Mouse (Mus musculus): Measurements from ENCODE around the gene Phactr1. TPM values are rescaled to one million over a fixed set of nuclear protein-coding genes. Genes with fewer than 3 reads are reported as not detected.

Phactr1 gene
- polyA plus RNA-seq, 1 experiment from 2014 or later, result 18.7 TPM

DNA sequence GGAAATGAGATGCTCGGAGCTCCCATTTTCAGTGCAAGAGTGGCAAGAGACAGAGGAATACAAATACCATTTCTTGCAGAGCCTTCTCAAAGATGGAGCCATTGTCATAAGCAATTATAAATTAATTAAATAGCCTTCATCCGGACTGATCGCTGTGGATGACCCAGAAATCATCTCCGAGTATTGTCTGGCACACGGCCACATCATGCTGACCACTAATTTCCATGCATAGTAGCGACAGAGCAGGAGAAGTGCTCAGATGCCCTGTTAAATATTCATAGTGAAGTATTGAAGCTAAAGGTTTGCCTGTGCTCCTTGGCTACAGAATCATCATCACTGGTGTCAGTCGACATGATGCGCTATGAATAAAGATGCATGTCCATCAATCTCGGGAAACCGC is 213.6 kb downstream of the Phactr1 start:
- Histone ChIP-seq H3K27ac (ENCODE audit: low read depth, low read length) (no peak overlapping the region), H3K9ac (ENCODE audit: low read depth, low read length) (no peak overlapping the region), H3K27me3 (ENCODE audit: control insufficient read depth, insufficient read depth, low read length) (no peaks in the 10 kb centered on the region), H3K36me3 (ENCODE audit: control insufficient read depth, insufficient read depth, low read length) (no peaks in the 10 kb centered on the region), H3K4me3 (ENCODE audit: low read depth, low read length) (no peak overlapping the region), H3K9me3 (ENCODE audit: control insufficient read depth, low read length) (no peaks in the 10 kb centered on the region), H3K4me1 (replicated peaks; ENCODE audit: control insufficient read depth, insufficient read depth, low read length) (no peaks in the 10 kb centered on the region), H3K4me2 (replicated peaks; ENCODE audit: low read depth, low read length) (no peak overlapping the region)
- 93% methylated on average over 10 of the region's 10 CpGs for WGBS
- no peak for DNase-seq (ENCODE audit: low spot score)
- ATAC-seq (ENCODE audit: low FRiP score), result no peak

GRCm38 (mm10) chr13:42894598-42894997 is 214.2 kb downstream of the Phactr1 start:
- ATAC-seq (ENCODE audit: low FRiP score), result no peak
- no peaks in the 10 kb centered on the region for H3K36me3 ChIP-seq (ENCODE audit: control insufficient read depth, insufficient read depth, low read length)
- no peak overlapping the region for H3K27ac ChIP-seq (ENCODE audit: low read depth, low read length)
- no peaks in the 10 kb centered on the region for H3K27me3 ChIP-seq (ENCODE audit: control insufficient read depth, insufficient read depth, low read length)
- H3K9ac ChIP-seq (ENCODE audit: low read depth, low read length), result no peak overlapping the region
- no peak for DNase-seq (ENCODE audit: low spot score)
- no peak overlapping the region for H3K4me2 ChIP-seq (replicated peaks; ENCODE audit: low read depth, low read length)
- H3K4me1 ChIP-seq (replicated peaks; ENCODE audit: control insufficient read depth, insufficient read depth, low read length), result no peaks in the 10 kb centered on the region
- H3K9me3 ChIP-seq (ENCODE audit: control insufficient read depth, low read length), result no peaks in the 10 kb centered on the region
- H3K4me3 ChIP-seq (ENCODE audit: low read depth, low read length), result no peak overlapping the region
- 93% methylated on average over 12 of the region's 12 CpGs for WGBS

GRCm38 (mm10) chr13:42895980-42896379 is 215.6 kb downstream of the Phactr1 start:
- Histone ChIP-seq H3K4me3 (ENCODE audit: low read depth, low read length) (no peak overlapping the region), H3K4me2 (replicated peaks; ENCODE audit: low read depth, low read length) (no peak overlapping the region), H3K36me3 (ENCODE audit: control insufficient read depth, insufficient read depth, low read length) (no peaks in the 10 kb centered on the region), H3K27ac (ENCODE audit: low read depth, low read length) (no peak overlapping the region), H3K9ac (ENCODE audit: low read depth, low read length) (no peak overlapping the region), H3K9me3 (ENCODE audit: control insufficient read depth, low read length) (no peaks in the 10 kb centered on the region), H3K27me3 (ENCODE audit: control insufficient read depth, insufficient read depth, low read length) (no peaks in the 10 kb centered on the region), H3K4me1 (replicated peaks; ENCODE audit: control insufficient read depth, insufficient read depth, low read length) (no peaks in the 10 kb centered on the region)
- ATAC-seq (ENCODE audit: low FRiP score), result no peak
- WGBS, result 74% methylated on average over 3 of the region's 3 CpGs
- no peak for DNase-seq (ENCODE audit: low spot score)

GRCm38 (mm10) chr13:42899611-42900010 is 219.2 kb downstream of the Phactr1 start:
- DNase-seq (ENCODE audit: low spot score) (no peak), ATAC-seq (ENCODE audit: low FRiP score) (no peak)
- Histone ChIP-seq H3K4me2 (replicated peaks; ENCODE audit: low read depth, low read length) (no peak overlapping the region), H3K36me3 (ENCODE audit: control insufficient read depth, insufficient read depth, low read length) (no peaks in the 10 kb centered on the region), H3K27me3 (ENCODE audit: control insufficient read depth, insufficient read depth, low read length) (no peaks in the 10 kb centered on the region), H3K27ac (ENCODE audit: low read depth, low read length) (no peak overlapping the region), H3K4me3 (ENCODE audit: low read depth, low read length) (no peak overlapping the region), H3K9me3 (ENCODE audit: control insufficient read depth, low read length) (no peaks in the 10 kb centered on the region), H3K4me1 (replicated peaks; ENCODE audit: control insufficient read depth, insufficient read depth, low read length) (no peaks in the 10 kb centered on the region), H3K9ac (ENCODE audit: low read depth, low read length) (no peak overlapping the region)
- WGBS, result 70% methylated on average over 3 of the region's 3 CpGs

GRCm38 (mm10) chr13:42901837-42902236 is 221.4 kb downstream of the Phactr1 start:
- 92% methylated on average over 2 of the region's 2 CpGs for WGBS
- DNase-seq (ENCODE audit: low spot score) (no peak), ATAC-seq (ENCODE audit: low FRiP score) (no peak)
- no peaks in the 10 kb centered on the region for H3K27me3 ChIP-seq (ENCODE audit: control insufficient read depth, insufficient read depth, low read length)
- no peaks in the 10 kb centered on the region for H3K36me3 ChIP-seq (ENCODE audit: control insufficient read depth, insufficient read depth, low read length)
- H3K4me3 ChIP-seq (ENCODE audit: low read depth, low read length), result no peak overlapping the region
- no peaks in the 10 kb centered on the region for H3K4me1 ChIP-seq (replicated peaks; ENCODE audit: control insufficient read depth, insufficient read depth, low read length)
- no peak overlapping the region for H3K9ac ChIP-seq (ENCODE audit: low read depth, low read length)
- no peak overlapping the region for H3K4me2 ChIP-seq (replicated peaks; ENCODE audit: low read depth, low read length)
- H3K27ac ChIP-seq (ENCODE audit: low read depth, low read length), result no peak overlapping the region
- H3K9me3 ChIP-seq (ENCODE audit: control insufficient read depth, low read length), result no peaks in the 10 kb centered on the region

DNA sequence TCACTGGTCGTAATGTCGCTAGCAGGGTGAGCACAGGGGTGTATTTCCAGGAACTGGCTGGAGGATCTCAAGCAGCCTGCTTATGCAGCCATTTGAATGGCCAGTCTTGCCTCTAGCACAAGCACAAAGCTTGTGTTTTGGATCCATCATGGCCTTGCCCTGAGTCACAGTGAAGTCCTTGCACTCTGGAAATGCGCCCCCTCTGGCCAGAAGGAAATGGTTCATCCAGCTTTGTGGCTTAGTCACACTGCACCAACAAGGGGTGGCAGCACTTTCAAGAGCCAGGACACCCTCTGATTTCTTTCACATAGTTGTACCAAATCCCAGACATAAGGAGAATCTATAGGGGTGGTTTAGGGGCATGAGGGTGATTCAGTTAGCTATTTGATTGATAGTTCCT is 222.4 kb downstream of the Phactr1 start:
- H3K4me1 ChIP-seq (replicated peaks; ENCODE audit: control insufficient read depth, insufficient read depth, low read length), result no peaks in the 10 kb centered on the region
- H3K4me2 ChIP-seq (replicated peaks; ENCODE audit: low read depth, low read length), result no peak overlapping the region
- 97% methylated on average over 3 of the region's 3 CpGs for WGBS
- no peaks in the 10 kb centered on the region for H3K36me3 ChIP-seq (ENCODE audit: control insufficient read depth, insufficient read depth, low read length)
- DNase-seq (ENCODE audit: low spot score) (peak; percentile 5), ATAC-seq (ENCODE audit: low FRiP score) (no peak)
- H3K27me3 ChIP-seq (ENCODE audit: control insufficient read depth, insufficient read depth, low read length), result no peaks in the 10 kb centered on the region
- H3K4me3 ChIP-seq (ENCODE audit: low read depth, low read length), result no peak overlapping the region
- no peak overlapping the region for H3K9ac ChIP-seq (ENCODE audit: low read depth, low read length)
- no peaks in the 10 kb centered on the region for H3K9me3 ChIP-seq (ENCODE audit: control insufficient read depth, low read length)
- H3K27ac ChIP-seq (ENCODE audit: low read depth, low read length), result no peak overlapping the region

GRCm38 (mm10) chr13:42905818-42906217 is 225.4 kb downstream of the Phactr1 start:
- no peak overlapping the region for H3K9ac ChIP-seq (ENCODE audit: low read depth, low read length)
- 82% methylated on average over 4 of the region's 4 CpGs for WGBS
- H3K9me3 ChIP-seq (ENCODE audit: control insufficient read depth, low read length), result no peaks in the 10 kb centered on the region
- no peaks in the 10 kb centered on the region for H3K36me3 ChIP-seq (ENCODE audit: control insufficient read depth, insufficient read depth, low read length)
- H3K4me3 ChIP-seq (ENCODE audit: low read depth, low read length), result no peak overlapping the region
- ATAC-seq (ENCODE audit: low FRiP score) (no peak), DNase-seq (ENCODE audit: low spot score) (no peak)
- H3K4me2 ChIP-seq (replicated peaks; ENCODE audit: low read depth, low read length), result no peak overlapping the region
- H3K27me3 ChIP-seq (ENCODE audit: control insufficient read depth, insufficient read depth, low read length), result no peaks in the 10 kb centered on the region
- no peaks in the 10 kb centered on the region for H3K4me1 ChIP-seq (replicated peaks; ENCODE audit: control insufficient read depth, insufficient read depth, low read length)
- no peak overlapping the region for H3K27ac ChIP-seq (ENCODE audit: low read depth, low read length)

DNA sequence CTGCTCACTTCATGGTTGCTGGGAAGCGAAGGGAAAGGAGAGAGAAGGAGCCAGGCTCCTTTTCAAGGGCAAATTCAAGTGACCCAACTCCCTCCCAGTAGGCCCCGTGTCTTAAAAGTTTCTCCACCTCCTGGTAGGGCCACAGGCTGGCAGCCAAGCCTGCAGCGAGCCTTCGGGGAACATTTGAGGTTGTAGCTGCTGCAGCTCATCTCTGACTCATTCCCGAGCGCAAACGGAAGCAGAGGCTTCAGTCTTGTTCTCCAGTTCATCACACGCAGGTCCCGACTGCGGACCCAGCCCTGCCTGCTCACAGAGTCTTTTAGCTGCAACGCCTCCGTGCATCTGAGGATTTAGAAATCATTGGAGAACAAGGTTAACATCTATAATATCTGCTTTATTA is 226.6 kb downstream of the Phactr1 start:
- Histone ChIP-seq H3K4me1 (replicated peaks; ENCODE audit: control insufficient read depth, insufficient read depth, low read length) (no peaks in the 10 kb centered on the region), H3K9ac (ENCODE audit: low read depth, low read length) (no peak overlapping the region), H3K9me3 (ENCODE audit: control insufficient read depth, low read length) (no peaks in the 10 kb centered on the region), H3K4me3 (ENCODE audit: low read depth, low read length) (no peak overlapping the region), H3K27ac (ENCODE audit: low read depth, low read length) (no peak overlapping the region), H3K36me3 (ENCODE audit: control insufficient read depth, insufficient read depth, low read length) (no peaks in the 10 kb centered on the region), H3K27me3 (ENCODE audit: control insufficient read depth, insufficient read depth, low read length) (no peaks in the 10 kb centered on the region), H3K4me2 (replicated peaks; ENCODE audit: low read depth, low read length) (no peak overlapping the region)
- no peak for DNase-seq (ENCODE audit: low spot score)
- ATAC-seq (ENCODE audit: low FRiP score), result no peak
- WGBS, result 85% methylated on average over 12 of the region's 12 CpGs

DNA sequence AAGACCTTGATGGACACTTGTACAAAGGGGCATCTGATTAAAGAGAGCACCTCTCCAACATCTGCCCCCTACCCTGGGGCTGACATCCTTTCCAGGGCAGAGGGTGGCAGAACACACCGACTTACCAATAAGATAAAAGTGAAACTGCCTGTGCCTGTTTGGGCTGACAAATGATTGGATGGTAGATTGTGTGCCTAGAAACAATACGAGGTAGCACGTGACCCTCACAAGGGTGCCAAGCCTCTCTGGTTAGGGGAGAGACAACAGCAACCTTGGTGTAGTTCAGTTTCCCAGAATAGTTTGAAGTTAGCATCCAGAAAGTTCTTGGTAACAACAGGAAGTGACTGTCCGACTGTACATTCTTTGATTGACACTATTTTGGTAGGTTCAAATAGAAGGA is 234.7 kb downstream of the Phactr1 start:
- H3K27me3 ChIP-seq (ENCODE audit: control insufficient read depth, insufficient read depth, low read length), result no peaks in the 10 kb centered on the region; the same call in none of the 2 replicates
- no peaks in the 10 kb centered on the region for H3K9me3 ChIP-seq (ENCODE audit: control insufficient read depth, low read length)
- ATAC-seq (ENCODE audit: low FRiP score) (no peak), DNase-seq (ENCODE audit: low spot score) (no peak)
- H3K27ac ChIP-seq (ENCODE audit: low read depth, low read length), result no peak overlapping the region
- H3K36me3 ChIP-seq (ENCODE audit: control insufficient read depth, insufficient read depth, low read length), result no peaks in the 10 kb centered on the region
- no peak overlapping the region for H3K9ac ChIP-seq (ENCODE audit: low read depth, low read length)
- H3K4me1 ChIP-seq (replicated peaks; ENCODE audit: control insufficient read depth, insufficient read depth, low read length), result peaks cover 2% of the 10 kb centered on the region; the same call in 1 of the 2 replicates
- H3K4me2 ChIP-seq (replicated peaks; ENCODE audit: low read depth, low read length), result no peak overlapping the region
- 73% methylated on average over 4 of the region's 4 CpGs for WGBS
- no peak overlapping the region for H3K4me3 ChIP-seq (ENCODE audit: low read depth, low read length)
